Mouse (Mus musculus): ENCODE results near the gene Gm5728. TPM values are rescaled to one million over a fixed set of nuclear protein-coding genes. Genes with fewer than 3 reads are reported as not detected.

The Gm5728 gene
- polyA plus RNA-seq (2017; shearing (Covaris generic)) = not detected

DNA sequence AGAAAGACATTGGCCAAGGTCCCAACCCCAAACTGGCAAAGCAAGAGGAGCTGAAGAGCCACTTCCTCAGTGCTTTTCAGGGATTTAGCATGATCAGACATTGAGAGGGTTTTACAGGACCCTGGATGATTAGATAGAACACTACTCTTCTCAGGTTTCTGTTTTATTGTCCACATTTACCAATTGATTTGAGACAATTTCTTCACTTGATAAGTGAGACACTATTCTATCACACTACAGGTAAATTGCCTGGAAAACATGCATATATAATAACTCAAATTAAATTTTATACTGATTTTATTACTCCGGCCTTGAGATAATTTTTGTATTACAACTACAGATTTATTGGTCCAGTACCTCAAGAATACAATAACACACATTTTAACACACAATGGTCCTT lies at the start of gene Gm5728:
Gene Gm5728, minus strand, starts transcription at position 101 of the 400 bp plus-strand sequence.

GRCm38 (mm10) chr7:20417642-20418041 lies 42.4 kb upstream of the Gm5728 start, which contains the start of gene Vmn1r100:
Gene Vmn1r100, plus strand, starts transcription at chr7:20417942.

GRCm38 (mm10) chr7:20333965-20334364 lies 41.2 kb downstream of the Gm5728 start, which contains the start of gene Gm4133:
Gene Gm4133, minus strand, starts transcription at chr7:20334065.

Other genes starting within 250 kb of the Gm5728 start
- not detected for gene Vmn1r93, start 236.3 kb downstream of the Gm5728 start, polyA plus RNA-seq (2017; shearing (Covaris generic))
- gene Vmn1r94, start 207.0 kb downstream of the Gm5728 start, polyA plus RNA-seq (2017; shearing (Covaris generic)) = not detected
- gene Vmn1r95, start 181.7 kb downstream of the Gm5728 start, polyA plus RNA-seq (2017; shearing (Covaris generic)) = not detected
- gene Gm6164, start 169.8 kb downstream of the Gm5728 start, polyA plus RNA-seq (2017; shearing (Covaris generic)) = not detected
- gene Gm4498, start 141.6 kb downstream of the Gm5728 start, polyA plus RNA-seq (2017; shearing (Covaris generic)) = not detected
- gene Gm5890, start 112.6 kb downstream of the Gm5728 start, polyA plus RNA-seq (2017; shearing (Covaris generic)) = not detected
- gene Gm4133, start 41.3 kb downstream of the Gm5728 start, polyA plus RNA-seq (2017; shearing (Covaris generic)) = not detected
- not detected for gene Vmn1r100, start 42.5 kb upstream of the Gm5728 start, polyA plus RNA-seq (2017; shearing (Covaris generic))
- not detected for gene Vmn1r101, start 67.2 kb upstream of the Gm5728 start, polyA plus RNA-seq (2017; shearing (Covaris generic))
- not detected for gene Gm10670, start 99.5 kb upstream of the Gm5728 start, polyA plus RNA-seq (2017; shearing (Covaris generic))
- not detected for gene Vmn1r103, start 135.1 kb upstream of the Gm5728 start, polyA plus RNA-seq (2017; shearing (Covaris generic))
- gene Vmn1r104, start 158.4 kb upstream of the Gm5728 start, polyA plus RNA-seq (2017; shearing (Covaris generic)) = not detected
- gene Gm5726, start 170.3 kb upstream of the Gm5728 start, polyA plus RNA-seq (2017; shearing (Covaris generic)) = not detected
- gene Gm4141, start 200.8 kb upstream of the Gm5728 start, polyA plus RNA-seq (2017; shearing (Covaris generic)) = not detected
- gene Gm4513, start 223.6 kb upstream of the Gm5728 start, polyA plus RNA-seq (2017; shearing (Covaris generic)) = not detected